Mouse (Mus musculus): Measurements from ENCODE around the gene Pitpnm1. TPM values are rescaled to one million over a fixed set of nuclear protein-coding genes. Genes with fewer than 3 reads are reported as not detected.

Pitpnm1 gene
- total and polyA plus RNA-seq, 3 experiments: 25.3 to 51.2 TPM; not detected in 1

GRCm38 (mm10) chr19:4113186-4113805 is 13.5 kb downstream of the Pitpnm1 start (continued):
- TF ChIP-seq CHD1 (IDR thresholded peaks at IDR 0.05; ENCODE audit: low read depth, low read length) (no peak), MAZ (IDR thresholded peaks at IDR 0.05; ENCODE audit: low read depth, low read length) (no peak; the same call in 1 of the 2 replicates), MEF2A (IDR thresholded peaks at IDR 0.05; ENCODE audit: extremely low read depth, insufficient replicate concordance, low read depth, low read length, poor library complexity, severe bottlenecking) (no peak; the same call in 1 of the 2 replicates), MAFK (IDR thresholded peaks at IDR 0.05; ENCODE audit: borderline replicate concordance, low read depth, low read length) (peak; percentile 34; the same call in 1 of the 2 replicates), CTCF (IDR thresholded peaks at IDR 0.05 in 2 of 3, conservative IDR thresholded peaks at IDR 0.05 in 1 of 3; ENCODE audit: control insufficient read depth in 1 of 3, insufficient read depth in 1 of 3, low read depth in 2 of 3, low read length in 3 of 3, poor library complexity in 1 of 3, severe bottlenecking in 1 of 3) (no peak), CHD2 (IDR thresholded peaks at IDR 0.05; ENCODE audit: low read length) (no peak; the same call in 1 of the 2 replicates), RAD21 (IDR thresholded peaks at IDR 0.05; ENCODE audit: low read depth, low read length) (no peak), USF2 (IDR thresholded peaks at IDR 0.05; ENCODE audit: borderline replicate concordance in 1 of 2, insufficient read depth in 1 of 2, low read depth in 1 of 2, low read length in 2 of 2) (no peak), ZC3H11A (IDR thresholded peaks at IDR 0.05; ENCODE audit: low read depth, low read length) (no peak), JUND (IDR thresholded peaks at IDR 0.05; ENCODE audit: low read depth, low read length) (peak; percentile 63; the same call in 1 of the 2 replicates), ZMIZ1 (IDR thresholded peaks at IDR 0.05; ENCODE audit: low read depth, low read length) (peak; percentile 83; the same call in 1 of the 2 replicates), NRF1 (IDR thresholded peaks at IDR 0.05; ENCODE audit: insufficient read depth, low read depth, low read length, poor library complexity, severe bottlenecking) (no peak), E2F4 (IDR thresholded peaks at IDR 0.05; ENCODE audit: borderline replicate concordance, low read depth, low read length) (no peak), SIN3A (IDR thresholded peaks at IDR 0.05; ENCODE audit: low read length) (peak; percentile 87), HCFC1 (IDR thresholded peaks at IDR 0.05; ENCODE audit: low read depth, low read length) (no peak), TAL1 (IDR thresholded peaks at IDR 0.05; ENCODE audit: low read length) (peak; percentile 99), GABPA (IDR thresholded peaks at IDR 0.05; ENCODE audit: low read depth, low read length) (no peak)

- Histone ChIP-seq H3K36me3 (ENCODE audit: control insufficient read depth in 1 of 2, insufficient read depth in 2 of 2, low read length in 2 of 2) (peaks cover 2 to 16% of the 10 kb centered on the region in 2 experiments; a peak in 3 of 4 replicates), H3K4me1 (ENCODE audit: control insufficient read depth in 1 of 2, insufficient read depth in 2 of 2, low read length in 2 of 2) (peaks cover 13 to 20% of the 10 kb centered on the region in 2 experiments), H3K27me3 (ENCODE audit: control insufficient read depth in 1 of 2, insufficient read depth in 2 of 2, low read length in 2 of 2) (no peaks in the 10 kb centered on the region), H3K79me2 (ENCODE audit: control insufficient read depth, insufficient read depth, low read length, poor library complexity) (peaks cover 2% of the 10 kb centered on the region; the same call in 1 of the 2 replicates), H3K9ac (ENCODE audit: control insufficient read depth, low read depth, low read length, poor library complexity, severe bottlenecking) (peak overlapping the region; percentile 66), H3K4me3 (ENCODE audit: control insufficient read depth in 1 of 2, insufficient read depth in 1 of 2, low read depth in 2 of 2, low read length in 2 of 2) (peak overlapping the region; percentile 34 to 54), H3K9me3 (replicated peaks; ENCODE audit: insufficient read depth, low read length) (no peaks in the 10 kb centered on the region), H3K27ac (ENCODE audit: control insufficient read depth, low read depth, low read length) (peak overlapping the region; percentile 88)
- DNase-seq (ENCODE audit: low read depth, low spot score): no peak
- TF ChIP-seq ZNF384 (IDR thresholded peaks at IDR 0.05; ENCODE audit: low read depth, low read length) (no peak), KAT2A (conservative IDR thresholded peaks at IDR 0.05; ENCODE audit: low read depth, low read length) (no peak), GATA1 (IDR thresholded peaks at IDR 0.05; ENCODE audit: low read depth, low read length) (no peak), RCOR1 (IDR thresholded peaks at IDR 0.05; ENCODE audit: low read depth, low read length) (no peak), ETS1 (IDR thresholded peaks at IDR 0.05; ENCODE audit: low read depth, low read length) (no peak), CHD1 (IDR thresholded peaks at IDR 0.05; ENCODE audit: low read depth, low read length) (no peak), MXI1 (IDR thresholded peaks at IDR 0.05; ENCODE audit: low read depth, low read length) (peak; percentile 61; the same call in 1 of the 2 replicates), ZKSCAN1 (IDR thresholded peaks at IDR 0.05; ENCODE audit: low read depth, low read length) (no peak), BHLHE40 (IDR thresholded peaks at IDR 0.05; ENCODE audit: borderline replicate concordance, low read depth, low read length) (no peak), ELF1 (IDR thresholded peaks at IDR 0.05; ENCODE audit: low read depth, low read length) (no peak), EP300 (IDR thresholded peaks at IDR 0.05; ENCODE audit: low read depth in 1 of 2, low read length in 2 of 2) (no peak), MYB (IDR thresholded peaks at IDR 0.05; ENCODE audit: low read depth, low read length) (no peak), HCFC1 (IDR thresholded peaks at IDR 0.05; ENCODE audit: low read depth, low read length) (0 out of 2 replicates have a peak, but pooled peaks have one; percentile 9), CTCF (IDR thresholded peaks at IDR 0.05 in 2 of 3, conservative IDR thresholded peaks at IDR 0.05 in 1 of 3; ENCODE audit: control insufficient read depth in 1 of 3, insufficient read depth in 1 of 3, low read depth in 2 of 3, low read length in 3 of 3, poor library complexity in 1 of 3, severe bottlenecking in 1 of 3) (no peak), MAX (IDR thresholded peaks at IDR 0.05; ENCODE audit: low read length) (0 out of 2 replicates have a peak, but pooled peaks have one; percentile 20), POLR2AphosphoS2 (IDR thresholded peaks at IDR 0.05; ENCODE audit: low read length) (no peak), GABPA (IDR thresholded peaks at IDR 0.05; ENCODE audit: low read depth, low read length) (no peak), ZC3H11A (IDR thresholded peaks at IDR 0.05; ENCODE audit: low read depth, low read length) (no peak), NRF1 (IDR thresholded peaks at IDR 0.05; ENCODE audit: insufficient read depth, low read depth, low read length, poor library complexity, severe bottlenecking) (no peak), USF2 (IDR thresholded peaks at IDR 0.05; ENCODE audit: borderline replicate concordance in 1 of 2, insufficient read depth in 1 of 2, low read depth in 1 of 2, low read length in 2 of 2) (0 out of 4 replicates have a peak, but pooled peaks of 1 of the 2 experiments have one; percentile 21), JUND (IDR thresholded peaks at IDR 0.05; ENCODE audit: low read depth, low read length) (no peak), POLR2AphosphoS5 (IDR thresholded peaks at IDR 0.05; ENCODE audit: borderline replicate concordance, low read depth, low read length) (no peak)
Measured at GRCm38 (mm10) chr19:4113806-4114230, 14.0 kb downstream of the Pitpnm1 start.
